Mouse (Mus musculus): ENCODE data around the gene Nid2.

- TF ChIP-seq EP300 (IDR thresholded peaks at IDR 0.05; ENCODE audit: low read depth), result no peak
- TF ChIP-seq CTCF (IDR thresholded peaks at IDR 0.05; ENCODE audit: low read depth), result no peak
These were observed 12.5 kb downstream of the Nid2 start for GRCm38 (mm10) chr14:19763527-19763926.

Data from liver, postnatal 0 days (tissue).